Mouse (Mus musculus) T-cell, adult 2 months (primary cell): ENCODE measurements around the gene Smap1.
"Not testable (repeated sequence)": the region's sequence is repeated elsewhere in the genome, so short reads cannot be mapped to it uniquely, and the experiment has no call there.

Experiments
- DNase-seq: peaks from one replicate; pipeline ENCODE4 v3.0.0; 2022; ENCODE audit warnings: low spot score

Gene Smap1

GRCm38 (mm10) chr1:23921711-23922529 is at the start of gene Smap1:
Gene Smap1, minus strand, starts transcription at chr1:23922317.
- DNase-seq = peak; percentile 70

- DNase-seq = not testable (repeated sequence)
Measured at GRCm38 (mm10) chr1:23971159-23971558, 49.0 kb upstream of the Smap1 start.

GRCm38 (mm10) chr1:23968027-23968725 is 46.1 kb upstream of the Smap1 start:
- DNase-seq = no peak

GRCm38 (mm10) chr1:23966226-23966625 is 44.1 kb upstream of the Smap1 start:
- DNase-seq = no peak

- no peak for DNase-seq
Measured at GRCm38 (mm10) chr1:23959415-23959732, 37.3 kb upstream of the Smap1 start.

- no peak for DNase-seq
Measured at GRCm38 (mm10) chr1:23958668-23959414, 36.7 kb upstream of the Smap1 start.

GRCm38 (mm10) chr1:23958101-23958500 is 36.0 kb upstream of the Smap1 start:
- DNase-seq = no peak

GRCm38 (mm10) chr1:23955539-23955938 is 33.4 kb upstream of the Smap1 start:
- no peak for DNase-seq

GRCm38 (mm10) chr1:23953921-23954320 is 31.8 kb upstream of the Smap1 start:
- no peak for DNase-seq

- no peak for DNase-seq
Measured at GRCm38 (mm10) chr1:23948778-23949699, 26.9 kb upstream of the Smap1 start.

GRCm38 (mm10) chr1:23948290-23948689 is 26.2 kb upstream of the Smap1 start:
- DNase-seq = no peak

GRCm38 (mm10) chr1:23944076-23944475 is 22.0 kb upstream of the Smap1 start:
- DNase-seq = no peak

GRCm38 (mm10) chr1:23943146-23943940 is 21.2 kb upstream of the Smap1 start:
- DNase-seq = no peak

GRCm38 (mm10) chr1:23935408-23935762 is 13.3 kb upstream of the Smap1 start:
- no peak for DNase-seq

GRCm38 (mm10) chr1:23934669-23935407 is 12.7 kb upstream of the Smap1 start:
- DNase-seq = no peak

- DNase-seq = no peak
Measured at GRCm38 (mm10) chr1:23929410-23929809, 7.3 kb upstream of the Smap1 start.

GRCm38 (mm10) chr1:23928371-23928770 is 6.3 kb upstream of the Smap1 start:
- no peak for DNase-seq

- no peak for DNase-seq
Measured at GRCm38 (mm10) chr1:23923779-23924708, 1.9 kb upstream of the Smap1 start.

GRCm38 (mm10) chr1:23922530-23922884 is 390 bp upstream of the Smap1 start:
- DNase-seq = no peak
